Mouse (Mus musculus): ENCODE measurements around the gene 1700040F15Rik.
"Not testable (repeated sequence)": the region's sequence is repeated elsewhere in the genome, so short reads cannot be mapped to it uniquely, and the experiment has no call there.

Gene 1700040F15Rik

GRCm38 (mm10) chrY:61101947-61102346 is at the start of gene 1700040F15Rik:
Gene 1700040F15Rik (plus strand): TSS chrY:61102247.
- DNase-seq = not testable (repeated sequence)
